Comparison of ENCODE assay signal across 18 mouse cellular contexts in the genomic region with DNA sequence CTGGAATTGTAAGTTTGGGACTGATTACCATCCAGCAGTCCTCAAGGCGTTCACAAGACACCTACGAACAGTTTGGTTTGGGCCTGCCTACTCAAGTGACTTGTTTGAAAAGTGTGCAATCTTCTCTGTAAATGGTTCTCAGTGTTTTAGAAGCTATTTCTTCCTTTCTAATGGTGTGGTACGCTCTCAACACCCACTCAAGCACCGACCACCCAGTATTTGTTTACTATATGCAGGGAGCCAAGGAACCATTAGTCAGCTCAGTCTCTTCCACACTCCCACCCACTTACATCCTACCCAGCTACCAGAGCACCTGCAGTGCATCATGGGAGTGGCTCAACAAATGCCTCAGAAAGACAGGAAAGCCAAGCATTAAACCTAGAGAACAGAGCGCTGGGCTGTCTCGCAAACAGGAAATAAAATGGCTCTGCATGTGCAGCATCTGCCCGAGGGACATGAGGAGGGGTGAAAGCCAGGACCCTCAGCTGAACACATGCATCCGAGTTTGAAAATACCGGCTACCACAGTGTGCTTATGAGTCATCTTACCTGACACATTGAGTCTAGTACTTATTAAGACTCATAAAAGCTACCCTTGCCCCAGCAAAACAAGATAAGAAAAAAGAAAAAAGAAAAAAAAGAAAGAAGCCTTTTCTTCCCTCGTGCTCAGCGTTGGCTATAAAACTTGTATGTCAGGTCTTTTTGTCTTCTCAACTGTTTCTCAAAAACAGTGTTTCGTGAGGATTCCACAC.
A peak's percentile ranks its signal among the peaks of the same experiment; 100 is the strongest.
DNase-seq lines count a peak whose midpoint lies in the region; ATAC-seq lines count a peak whose summit lies in the region.
"Had no signal": no experiment of that assay in that cellular context is flagged by ENCODE, and none has a peak within 500 bp of the region (broad histone marks: within the 10 kb centered on the region; RNA-seq: fewer than 3 reads in every experiment).

No protein-coding gene starts in this region.

- no peak for DNase-seq in frontal cortex, postnatal 14 days (ENCODE audit: low spot score in 2 of 2)
- no peak for DNase-seq in lung, postnatal 25 days (ENCODE audit: low spot score)
- DNase-seq in layer of hippocampus, adult 9-10 months (ENCODE audit: low spot score): peak; percentile 26
- peak; percentile 59 to 64 for DNase-seq in right cerebral cortex, postnatal 36 days (ENCODE audit: low spot score in 2 of 2)
- no peak for DNase-seq in heart, adult 8-10 months (ENCODE audit: low spot score)
- DNase-seq in limb, embryonic 10.5 days (ENCODE audit: low spot score): no peak
- DNase-seq: cerebellum, adult 2 months; kidney, adult 18-20 months; kidney, postnatal 4 days; midbrain, embryonic 14.5 days; thymus, postnatal 25 days had no signal

- no peak overlapping the region for H3K4me3 ChIP-seq in lung, embryonic 16.5 days (ENCODE audit: low read length)
- H3K4me3 ChIP-seq in limb, embryonic 10.5 days: no peak overlapping the region
- H3K4me3 ChIP-seq: hindbrain, embryonic 12.5 days; liver, embryonic 12.5 days had no signal

- no peak overlapping the region for H3K9ac ChIP-seq in lung, embryonic 16.5 days (ENCODE audit: low read length)
- H3K9ac ChIP-seq: hindbrain, embryonic 12.5 days; liver, embryonic 12.5 days had no signal

- H3K4me2 ChIP-seq in lung, embryonic 16.5 days (ENCODE audit: low read depth, low read length): no peak overlapping the region
- H3K4me2 ChIP-seq: hindbrain, embryonic 12.5 days; liver, embryonic 12.5 days had no signal

- 44% methylated on average over 12 of the region's 12 CpGs for WGBS in lung, embryonic 16.5 days
- WGBS in limb, embryonic 10.5 days: 88% methylated on average over 12 of the region's 12 CpGs

- ATAC-seq in frontal cortex, adult (ENCODE audit: low TSS enrichment): peak; percentile 96
- peak; percentile 91 for ATAC-seq in lung, embryonic 16.5 days (ENCODE audit: low read depth)
- ATAC-seq: forebrain, embryonic 16.5 days; liver, embryonic 12.5 days; Patski had no signal

- H3K9me3 ChIP-seq in lung, embryonic 16.5 days (ENCODE audit: control insufficient read depth, low read length): no peaks in the 10 kb centered on the region
- no peaks in the 10 kb centered on the region for H3K9me3 ChIP-seq in limb, embryonic 10.5 days (replicated peaks)
- H3K9me3 ChIP-seq: hindbrain, embryonic 12.5 days; liver, embryonic 12.5 days had no signal

- H3K27me3 ChIP-seq in lung, embryonic 16.5 days (ENCODE audit: control insufficient read depth, insufficient read depth, low read depth, low read length): no peaks in the 10 kb centered on the region
- H3K27me3 ChIP-seq in limb, embryonic 10.5 days (ENCODE audit: low read depth, poor library complexity, severe bottlenecking): no peaks in the 10 kb centered on the region
- H3K27me3 ChIP-seq: CH12.LX; hindbrain, embryonic 12.5 days; liver, embryonic 12.5 days; Patski had no signal

- H3K27ac ChIP-seq in lung, embryonic 16.5 days (ENCODE audit: low read length): peak overlapping the region; percentile 12; the same call in 1 of the 2 replicates
- no peak overlapping the region for H3K27ac ChIP-seq in limb, embryonic 10.5 days
- H3K27ac ChIP-seq: hindbrain, embryonic 12.5 days; liver, embryonic 12.5 days had no signal

- no peaks in the 10 kb centered on the region for H3K36me3 ChIP-seq in lung, embryonic 16.5 days (ENCODE audit: control insufficient read depth, insufficient read depth, low read length)
- no peaks in the 10 kb centered on the region for H3K36me3 ChIP-seq in limb, embryonic 10.5 days
- H3K36me3 ChIP-seq: hindbrain, embryonic 12.5 days; liver, embryonic 12.5 days had no signal

- peaks cover 3% of the 10 kb centered on the region for H3K4me1 ChIP-seq in lung, embryonic 16.5 days (replicated peaks; ENCODE audit: control insufficient read depth, insufficient read depth, low read length)
- no peaks in the 10 kb centered on the region for H3K4me1 ChIP-seq in limb, embryonic 10.5 days
- H3K4me1 ChIP-seq: hindbrain, embryonic 12.5 days; liver, embryonic 12.5 days had no signal

Comparison
In these comparisons a context has a peak if more than half of its experiments do, and no peak if none do; other contexts are left out.
1. DNase-seq: peak in layer of hippocampus, adult 9-10 months (single experiment) and right cerebral cortex, postnatal 36 days (2 of 2); none in frontal cortex, postnatal 14 days (0 of 2), lung, postnatal 25 days (single experiment), heart, adult 8-10 months (single experiment) and limb, embryonic 10.5 days (single experiment).